Mouse (Mus musculus): ENCODE data around the gene Nsrp1. TPM values are rescaled to one million over a fixed set of nuclear protein-coding genes. Genes with fewer than 3 reads are reported as not detected.

Nsrp1 gene
- polyA plus RNA-seq, 1 experiment from 2014 or later = 45.1 TPM

DNA sequence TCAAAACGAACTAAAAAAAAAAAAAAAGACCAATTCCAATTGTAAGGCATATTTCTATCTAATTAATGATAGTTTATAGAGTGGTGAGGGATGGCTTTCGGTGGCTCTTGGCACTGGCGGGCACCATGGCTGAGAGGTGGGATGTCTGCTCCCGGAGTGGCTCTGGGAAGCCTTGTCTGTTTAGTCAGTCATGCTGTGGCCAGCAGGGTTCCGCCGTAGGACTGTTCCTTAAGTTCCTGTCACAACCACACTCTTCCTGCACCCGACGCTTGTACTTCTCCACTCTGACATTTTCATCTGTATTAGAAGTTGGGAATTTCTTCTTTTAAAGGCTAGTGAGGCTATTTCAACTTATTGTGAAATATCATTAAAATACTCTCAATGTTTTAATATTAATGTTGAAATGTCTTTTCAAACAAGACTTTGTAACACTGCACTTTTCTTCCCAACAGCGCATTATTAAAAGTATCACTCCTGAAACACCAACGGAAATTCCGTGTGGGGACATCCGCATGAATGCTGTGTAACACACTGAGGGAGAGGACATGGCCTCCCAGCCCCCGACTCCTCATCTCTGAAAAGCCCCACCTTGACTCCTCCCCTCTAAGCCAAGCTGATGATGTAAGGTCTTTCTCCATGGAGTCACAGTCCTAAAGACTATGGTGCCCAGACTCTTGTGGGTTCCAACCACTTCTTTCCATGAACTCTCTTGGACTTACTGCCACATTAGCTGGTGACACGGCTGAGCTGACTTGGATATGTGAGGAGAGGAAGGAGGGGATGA lies 46.9 kb downstream of the Nsrp1 start:
- H3K36me3 ChIP-seq (ENCODE audit: control insufficient read depth, insufficient read depth, low read length) = no peaks in the 10 kb centered on the region
- TF ChIP-seq CTCF (IDR thresholded peaks at IDR 0.05; ENCODE audit: low read depth) = no peak
- TF ChIP-seq EP300 (optimal IDR thresholded peaks at IDR 0.05) = no peak
- no peak for DNase-seq (ENCODE audit: low spot score)
- no peak overlapping the region for H3K9ac ChIP-seq (ENCODE audit: low read length)
- no peak for ATAC-seq (ENCODE audit: low FRiP score, low TSS enrichment)
- 75% methylated on average over 14 of the region's 14 CpGs for WGBS
- H3K27me3 ChIP-seq (ENCODE audit: control insufficient read depth, insufficient read depth, low read length) = no peaks in the 10 kb centered on the region
- H3K4me2 ChIP-seq (replicated peaks; ENCODE audit: low read depth) = no peak overlapping the region
- no peak overlapping the region for H3K4me3 ChIP-seq (ENCODE audit: low read depth, low read length)
- H3K9me3 ChIP-seq (ENCODE audit: control insufficient read depth, low read length) = no peaks in the 10 kb centered on the region
- H3K4me1 ChIP-seq (replicated peaks; ENCODE audit: control insufficient read depth, insufficient read depth) = no peaks in the 10 kb centered on the region
- no peak overlapping the region for H3K27ac ChIP-seq (replicated peaks)

GRCm38 (mm10) chr11:77028157-77028556 lies 50.1 kb downstream of the Nsrp1 start:
- DNase-seq (ENCODE audit: low spot score) = no peak
- H3K4me1 ChIP-seq (replicated peaks; ENCODE audit: control insufficient read depth, insufficient read depth) = no peaks in the 10 kb centered on the region
- ATAC-seq (ENCODE audit: low FRiP score, low TSS enrichment) = no peak
- no peak overlapping the region for H3K4me2 ChIP-seq (replicated peaks; ENCODE audit: low read depth)
- H3K9me3 ChIP-seq (ENCODE audit: control insufficient read depth, low read length) = no peaks in the 10 kb centered on the region
- H3K36me3 ChIP-seq (ENCODE audit: control insufficient read depth, insufficient read depth, low read length) = no peaks in the 10 kb centered on the region
- 80% methylated on average over 3 of the region's 3 CpGs for WGBS
- H3K27ac ChIP-seq (replicated peaks) = no peak overlapping the region
- H3K27me3 ChIP-seq (ENCODE audit: control insufficient read depth, insufficient read depth, low read length) = no peaks in the 10 kb centered on the region
- no peak overlapping the region for H3K4me3 ChIP-seq (ENCODE audit: low read depth, low read length)
- no peak for TF ChIP-seq CTCF (IDR thresholded peaks at IDR 0.05; ENCODE audit: low read depth)
- no peak for TF ChIP-seq EP300 (optimal IDR thresholded peaks at IDR 0.05)
- H3K9ac ChIP-seq (ENCODE audit: low read length) = no peak overlapping the region

DNA sequence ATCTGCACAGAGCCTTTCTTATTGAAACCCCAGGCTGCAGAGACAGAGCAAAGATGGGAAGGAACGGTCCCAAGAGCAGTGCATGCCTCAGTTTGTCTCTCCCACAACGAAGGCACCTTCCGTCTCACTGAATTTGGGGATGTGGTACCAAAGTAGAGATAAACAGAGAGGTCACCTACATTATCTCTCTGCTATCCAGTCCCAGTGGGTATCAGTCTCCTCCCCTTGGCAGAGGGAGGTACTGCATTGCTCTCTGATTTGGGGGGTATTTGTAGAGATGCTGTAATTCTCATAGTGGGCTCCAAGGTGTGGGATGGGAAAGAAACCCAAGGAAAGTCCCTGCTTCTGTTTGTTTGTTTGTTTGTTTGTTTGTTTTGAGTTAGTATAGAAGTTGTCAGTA lies 51.7 kb downstream of the Nsrp1 start:
- TF ChIP-seq CTCF (IDR thresholded peaks at IDR 0.05; ENCODE audit: low read depth) = peak; percentile 55
- TF ChIP-seq EP300 (optimal IDR thresholded peaks at IDR 0.05) = no peak
- H3K9ac ChIP-seq (ENCODE audit: low read length) = no peak overlapping the region
- H3K4me1 ChIP-seq (replicated peaks; ENCODE audit: control insufficient read depth, insufficient read depth) = no peaks in the 10 kb centered on the region
- H3K27ac ChIP-seq (replicated peaks) = no peak overlapping the region
- no peaks in the 10 kb centered on the region for H3K36me3 ChIP-seq (ENCODE audit: control insufficient read depth, insufficient read depth, low read length)
- WGBS = 69% methylated on average over 3 of the region's 3 CpGs
- H3K9me3 ChIP-seq (ENCODE audit: control insufficient read depth, low read length) = no peaks in the 10 kb centered on the region
- no peak overlapping the region for H3K4me2 ChIP-seq (replicated peaks; ENCODE audit: low read depth)
- H3K27me3 ChIP-seq (ENCODE audit: control insufficient read depth, insufficient read depth, low read length) = no peaks in the 10 kb centered on the region
- H3K4me3 ChIP-seq (ENCODE audit: low read depth, low read length) = no peak overlapping the region
- no peak for DNase-seq (ENCODE audit: low spot score)
- no peak for ATAC-seq (ENCODE audit: low FRiP score, low TSS enrichment)

DNA sequence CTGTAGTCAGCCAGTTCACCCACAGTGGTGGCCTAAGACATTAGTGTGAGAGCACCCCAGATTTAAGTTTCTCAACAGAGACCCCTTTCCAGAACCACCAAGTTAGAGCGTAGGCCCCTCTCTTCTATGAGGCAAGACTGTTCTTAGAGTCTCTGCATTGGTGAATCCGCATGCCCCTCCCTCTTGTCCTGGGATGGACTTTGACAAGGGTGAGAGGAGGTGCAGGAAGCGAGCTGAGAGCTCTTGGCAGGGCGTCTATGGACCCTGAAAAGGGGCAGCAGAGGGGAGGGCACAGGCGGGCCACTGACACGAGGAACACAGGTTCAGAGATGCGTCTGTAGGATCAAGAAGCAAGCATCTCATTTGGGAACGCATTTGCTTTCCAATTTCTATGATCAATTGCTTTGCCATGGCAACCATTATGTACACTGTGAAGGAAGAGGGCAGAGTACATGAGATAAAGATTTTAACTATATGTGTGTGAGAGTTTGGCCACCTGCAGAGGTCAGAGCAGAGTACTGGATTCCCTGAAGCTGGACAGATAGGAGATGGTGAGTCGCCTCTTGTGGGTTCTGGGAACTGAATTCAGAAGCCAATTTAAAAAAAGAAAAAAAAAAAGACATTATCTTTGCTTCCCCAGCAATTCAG lies 56.4 kb downstream of the Nsrp1 start:
- WGBS = 68% methylated on average over 9 of the region's 9 CpGs
- Histone ChIP-seq H3K4me2 (replicated peaks; ENCODE audit: low read depth) (no peak overlapping the region), H3K27me3 (ENCODE audit: control insufficient read depth, insufficient read depth, low read length) (no peaks in the 10 kb centered on the region), H3K36me3 (ENCODE audit: control insufficient read depth, insufficient read depth, low read length) (no peaks in the 10 kb centered on the region), H3K27ac (replicated peaks) (no peak overlapping the region), H3K9ac (ENCODE audit: low read length) (no peak overlapping the region), H3K4me3 (ENCODE audit: low read depth, low read length) (no peak overlapping the region), H3K4me1 (replicated peaks; ENCODE audit: control insufficient read depth, insufficient read depth) (no peaks in the 10 kb centered on the region), H3K9me3 (ENCODE audit: control insufficient read depth, low read length) (no peaks in the 10 kb centered on the region)
- ATAC-seq (ENCODE audit: low FRiP score, low TSS enrichment) (no peak), DNase-seq (ENCODE audit: low spot score) (no peak)
- TF ChIP-seq EP300 (optimal IDR thresholded peaks at IDR 0.05) (no peak), CTCF (IDR thresholded peaks at IDR 0.05; ENCODE audit: low read depth) (no peak)

DNA sequence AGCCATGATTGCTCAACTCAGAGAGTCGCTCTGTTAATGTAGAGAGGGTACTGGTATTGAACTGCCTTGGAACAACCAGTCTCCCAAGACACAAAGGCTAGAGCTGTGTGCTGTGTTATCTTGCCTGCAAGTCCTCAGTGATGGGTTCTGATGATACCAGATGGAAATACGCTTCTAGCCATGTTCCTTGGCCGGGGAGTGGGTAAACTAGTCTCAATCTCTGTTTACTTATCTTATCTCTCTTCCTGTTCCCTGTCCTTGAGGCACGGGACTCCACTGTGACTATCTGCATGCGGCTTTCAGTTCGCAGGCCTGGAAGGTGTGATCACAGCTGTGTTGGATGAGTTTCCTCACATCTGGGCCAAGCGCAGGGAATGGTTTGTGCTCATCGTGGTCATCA lies 58.7 kb downstream of the Nsrp1 start:
- Histone ChIP-seq H3K4me2 (replicated peaks; ENCODE audit: low read depth) (no peak overlapping the region), H3K27me3 (ENCODE audit: control insufficient read depth, insufficient read depth, low read length) (no peaks in the 10 kb centered on the region), H3K9me3 (ENCODE audit: control insufficient read depth, low read length) (no peaks in the 10 kb centered on the region), H3K9ac (ENCODE audit: low read length) (no peak overlapping the region), H3K36me3 (ENCODE audit: control insufficient read depth, insufficient read depth, low read length) (no peaks in the 10 kb centered on the region), H3K4me1 (replicated peaks; ENCODE audit: control insufficient read depth, insufficient read depth) (no peaks in the 10 kb centered on the region), H3K4me3 (ENCODE audit: low read depth, low read length) (no peak overlapping the region), H3K27ac (replicated peaks) (no peak overlapping the region)
- WGBS = 35% methylated on average over 8 of the region's 8 CpGs
- ATAC-seq (ENCODE audit: low FRiP score, low TSS enrichment) (no peak), DNase-seq (ENCODE audit: low spot score) (no peak)
- TF ChIP-seq CTCF (IDR thresholded peaks at IDR 0.05; ENCODE audit: low read depth) = no peak
- TF ChIP-seq EP300 (optimal IDR thresholded peaks at IDR 0.05) = no peak

DNA sequence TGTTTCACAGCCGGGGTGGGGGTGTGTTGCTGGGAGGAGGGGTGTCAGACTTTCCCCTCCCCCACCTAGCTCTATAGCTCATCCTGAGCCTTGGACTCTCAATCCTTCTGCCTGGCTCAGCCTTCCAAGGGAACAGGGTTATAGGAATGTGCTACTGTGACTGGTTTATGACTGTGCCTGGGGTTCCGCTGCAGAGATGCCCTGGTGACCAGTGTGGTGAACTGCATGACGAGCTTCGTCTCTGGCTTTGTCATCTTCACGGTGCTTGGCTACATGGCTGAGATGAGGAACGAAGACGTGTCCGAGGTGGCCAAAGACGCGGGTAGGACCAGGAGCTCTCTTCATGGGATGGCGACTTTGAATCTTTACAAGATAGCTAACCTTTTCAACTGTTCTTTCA lies 60.2 kb downstream of the Nsrp1 start:
- no peak overlapping the region for H3K4me2 ChIP-seq (replicated peaks; ENCODE audit: low read depth)
- DNase-seq (ENCODE audit: low spot score) (no peak), ATAC-seq (ENCODE audit: low FRiP score, low TSS enrichment) (no peak)
- no peak overlapping the region for H3K9ac ChIP-seq (ENCODE audit: low read length)
- H3K36me3 ChIP-seq (ENCODE audit: control insufficient read depth, insufficient read depth, low read length) = no peaks in the 10 kb centered on the region
- no peak overlapping the region for H3K4me3 ChIP-seq (ENCODE audit: low read depth, low read length)
- no peaks in the 10 kb centered on the region for H3K4me1 ChIP-seq (replicated peaks; ENCODE audit: control insufficient read depth, insufficient read depth)
- TF ChIP-seq EP300 (optimal IDR thresholded peaks at IDR 0.05) = no peak
- TF ChIP-seq CTCF (IDR thresholded peaks at IDR 0.05; ENCODE audit: low read depth) = no peak
- H3K27ac ChIP-seq (replicated peaks) = no peak overlapping the region
- 83% methylated on average over 11 of the region's 11 CpGs for WGBS
- no peaks in the 10 kb centered on the region for H3K9me3 ChIP-seq (ENCODE audit: control insufficient read depth, low read length)
- no peaks in the 10 kb centered on the region for H3K27me3 ChIP-seq (ENCODE audit: control insufficient read depth, insufficient read depth, low read length)
